Mouse (Mus musculus) cerebellum, adult (tissue): Measurements from ENCODE around the gene Gm17509.
A peak's percentile ranks its signal among the peaks of the same experiment; 100 is the strongest.
"Not testable (repeated sequence)": the region's sequence is repeated elsewhere in the genome, so short reads cannot be mapped to it uniquely, and the experiment has no call there.

ENCODE experiments used
- ATAC-seq: cut with Nextera tagmentation; 2 replicates; pipeline ENCODE4 v1.9.2; 2017; ENCODE audit warnings: mild to moderate bottlenecking, moderate library complexity, mixed read lengths; ENCODE audit not compliant: insufficient number of reproducible peaks, low FRiP score, low TSS enrichment

The Gm17509 gene

GRCm38 (mm10) chr13:117211386-117211875, 9.4 kb downstream of the Gm17509 start:
- no peak for ATAC-seq

- no peak for ATAC-seq
These were observed 12.6 kb downstream of the Gm17509 start, which contains the start of gene Emb for GRCm38 (mm10) chr13:117208236-117208635. Emb (plus strand) TSS chr13:117208536.

- no peak for ATAC-seq
These were observed 14.8 kb downstream of the Gm17509 start for GRCm38 (mm10) chr13:117206066-117206465.

- ATAC-seq, result no peak
These were observed 16.2 kb downstream of the Gm17509 start for GRCm38 (mm10) chr13:117204685-117205084.

- ATAC-seq, result peak; percentile 45
These were observed 18.0 kb downstream of the Gm17509 start for GRCm38 (mm10) chr13:117202755-117203471.

- 0 out of 2 replicates have a peak, but pooled peaks have one; percentile 39 for ATAC-seq
These were observed 22.3 kb downstream of the Gm17509 start for GRCm38 (mm10) chr13:117198402-117199083.

- ATAC-seq, result no peak
These were observed 23.2 kb downstream of the Gm17509 start for GRCm38 (mm10) chr13:117197666-117198065.

GRCm38 (mm10) chr13:117195569-117196495, 25.0 kb downstream of the Gm17509 start:
- ATAC-seq, result no peak

- no peak for ATAC-seq
These were observed 27.4 kb downstream of the Gm17509 start for GRCm38 (mm10) chr13:117193422-117193983.

GRCm38 (mm10) chr13:117192161-117192560, 28.7 kb downstream of the Gm17509 start:
- no peak for ATAC-seq

- no peak for ATAC-seq
These were observed 35.5 kb downstream of the Gm17509 start for GRCm38 (mm10) chr13:117185329-117185728.

- ATAC-seq, result no peak
These were observed 37.6 kb downstream of the Gm17509 start for GRCm38 (mm10) chr13:117183288-117183687.

- ATAC-seq, result not testable (repeated sequence)
These were observed 40.0 kb downstream of the Gm17509 start for GRCm38 (mm10) chr13:117180912-117181311.
